Mouse (Mus musculus): ENCODE results near the gene Sertad1.

The Sertad1 gene

GRCm38 (mm10) chr7:27514961-27515360, 28.3 kb downstream of the Sertad1 start:
- no peak for TF ChIP-seq GATA4 (IDR thresholded peaks at IDR 0.05; ENCODE audit: insufficient replicate concordance, low read length)

DNA sequence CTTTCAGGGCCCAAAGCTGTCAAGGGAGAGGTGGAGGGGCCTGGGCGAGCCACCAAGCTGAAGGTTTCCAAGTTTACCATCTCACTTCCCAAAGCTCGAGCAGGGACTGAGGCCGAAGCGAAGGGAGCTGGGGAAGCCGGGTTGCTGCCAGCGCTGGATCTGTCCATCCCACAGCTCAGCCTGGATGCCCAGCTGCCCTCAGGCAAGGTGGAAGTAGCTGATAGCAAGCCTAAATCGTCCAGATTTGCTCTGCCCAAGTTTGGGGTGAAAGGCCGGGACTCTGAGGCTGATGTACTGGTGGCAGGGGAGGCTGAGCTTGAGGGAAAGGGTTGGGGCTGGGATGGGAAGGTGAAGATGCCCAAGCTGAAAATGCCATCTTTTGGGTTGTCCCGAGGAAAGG, 31.6 kb downstream of the Sertad1 start:
- TF ChIP-seq GATA4 (IDR thresholded peaks at IDR 0.05; ENCODE audit: insufficient replicate concordance, low read length): no peak

GRCm38 (mm10) chr7:27520104-27520503, 33.4 kb downstream of the Sertad1 start:
- no peak for TF ChIP-seq GATA4 (IDR thresholded peaks at IDR 0.05; ENCODE audit: insufficient replicate concordance, low read length)

DNA sequence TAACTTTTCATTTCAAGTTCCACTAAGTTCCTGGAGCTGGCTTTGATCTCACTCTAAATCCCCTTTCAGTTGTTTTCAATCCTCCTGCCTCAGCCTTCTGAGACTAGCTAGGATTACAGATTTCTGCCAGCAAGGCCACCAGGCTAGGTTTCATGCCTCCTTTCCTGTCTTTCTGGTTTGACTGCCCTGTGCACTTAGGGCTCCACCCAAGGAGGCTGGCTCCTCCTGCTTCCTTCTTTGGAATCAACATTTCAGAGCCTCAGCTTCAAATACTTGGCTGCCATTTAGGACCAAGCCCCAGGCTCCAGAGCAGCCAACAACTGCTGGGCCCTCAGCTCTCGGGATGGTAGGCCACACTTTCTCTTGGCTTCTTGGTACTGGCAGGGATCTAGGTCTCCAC, 33.9 kb downstream of the Sertad1 start:
- TF ChIP-seq GATA4 (IDR thresholded peaks at IDR 0.05; ENCODE audit: insufficient replicate concordance, low read length): no peak

- no peak for TF ChIP-seq GATA4 (IDR thresholded peaks at IDR 0.05; ENCODE audit: insufficient replicate concordance, low read length)
Observed at GRCm38 (mm10) chr7:27522967-27523366, 36.3 kb downstream of the Sertad1 start, which contains the start of gene Hipk4. TSS of gene Hipk4 (plus strand) at chr7:27523267.

GRCm38 (mm10) chr7:27523805-27524204, 37.1 kb downstream of the Sertad1 start:
- TF ChIP-seq GATA4 (IDR thresholded peaks at IDR 0.05; ENCODE audit: insufficient replicate concordance, low read length): no peak

- no peak for TF ChIP-seq GATA4 (IDR thresholded peaks at IDR 0.05; ENCODE audit: insufficient replicate concordance, low read length)
Observed at GRCm38 (mm10) chr7:27526039-27526827, 39.5 kb downstream of the Sertad1 start.

- TF ChIP-seq GATA4 (IDR thresholded peaks at IDR 0.05; ENCODE audit: insufficient replicate concordance, low read length): no peak
Observed at GRCm38 (mm10) chr7:27529070-27529469, 42.4 kb downstream of the Sertad1 start.

DNA sequence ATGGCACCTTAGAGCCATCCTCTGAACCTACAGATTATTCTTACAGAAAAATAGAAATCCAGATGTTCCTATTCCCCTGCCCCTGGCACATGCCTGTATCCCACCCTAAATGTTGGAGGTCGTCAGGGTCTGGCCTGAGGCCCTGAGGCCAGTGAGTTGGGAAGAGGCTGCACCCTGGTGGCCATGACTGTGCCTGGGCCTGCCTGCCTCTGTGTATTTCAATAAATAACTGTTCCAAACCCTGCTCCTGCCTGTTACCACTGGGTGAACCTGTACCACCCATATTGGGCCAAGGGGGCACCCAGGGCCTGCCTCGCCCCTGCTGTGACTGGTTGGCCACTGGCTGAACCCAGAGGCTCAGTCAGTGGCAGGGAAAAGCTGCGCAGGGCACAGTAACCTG, 44.2 kb downstream of the Sertad1 start:
- TF ChIP-seq GATA4 (IDR thresholded peaks at IDR 0.05; ENCODE audit: insufficient replicate concordance, low read length): no peak

DNA sequence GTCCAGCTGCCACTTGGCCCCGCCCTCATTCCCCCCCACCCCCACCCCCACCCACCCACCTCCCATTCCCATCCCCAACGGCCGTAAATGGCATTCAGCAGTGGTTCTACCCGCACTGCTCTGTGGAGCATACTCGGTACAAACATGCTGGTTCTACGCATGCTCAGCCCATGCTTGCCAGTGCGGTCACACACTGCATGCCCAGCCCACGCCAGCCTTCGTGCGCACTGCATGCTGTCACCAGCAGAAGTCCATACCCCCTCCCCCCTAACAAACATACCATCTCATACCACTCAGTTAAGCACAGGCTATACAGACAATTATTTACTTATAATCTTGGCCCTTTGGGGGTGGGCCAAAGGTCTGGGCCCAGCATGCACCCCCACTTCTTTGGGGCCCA, 45.0 kb downstream of the Sertad1 start:
- TF ChIP-seq GATA4 (IDR thresholded peaks at IDR 0.05; ENCODE audit: insufficient replicate concordance, low read length): no peak

DNA sequence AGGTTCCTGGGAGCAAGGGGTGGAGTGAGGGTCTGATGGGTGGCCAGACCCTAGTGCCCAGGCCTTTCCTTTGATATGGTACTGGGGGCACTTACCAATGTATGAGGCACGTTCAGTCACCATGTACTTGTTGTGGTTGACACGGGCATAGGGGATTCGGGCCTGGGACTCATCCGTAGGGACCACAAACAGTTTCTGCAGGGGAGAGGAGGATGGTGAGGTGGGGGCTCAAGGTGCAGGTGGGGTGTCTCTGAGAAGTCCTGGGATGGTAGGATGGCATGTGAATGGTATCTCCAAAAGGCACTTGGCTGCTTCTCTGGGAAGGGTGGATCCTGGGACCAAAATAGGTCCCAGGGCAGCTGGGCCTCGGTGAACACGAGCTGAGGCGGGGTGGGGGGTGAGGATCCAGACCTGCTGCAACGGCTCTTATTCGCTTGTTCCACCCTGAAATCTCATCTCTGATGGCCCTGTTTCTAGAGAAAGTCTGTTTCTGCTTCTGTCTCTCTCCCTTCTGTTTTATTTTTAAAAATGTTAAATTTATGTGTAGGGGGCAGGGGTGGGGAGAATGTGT, 45.9 kb downstream of the Sertad1 start:
- no peak for TF ChIP-seq GATA4 (IDR thresholded peaks at IDR 0.05; ENCODE audit: insufficient replicate concordance, low read length)

- no peak for TF ChIP-seq GATA4 (IDR thresholded peaks at IDR 0.05; ENCODE audit: insufficient replicate concordance, low read length)
Observed at GRCm38 (mm10) chr7:27535386-27535785, 48.7 kb downstream of the Sertad1 start.

DNA sequence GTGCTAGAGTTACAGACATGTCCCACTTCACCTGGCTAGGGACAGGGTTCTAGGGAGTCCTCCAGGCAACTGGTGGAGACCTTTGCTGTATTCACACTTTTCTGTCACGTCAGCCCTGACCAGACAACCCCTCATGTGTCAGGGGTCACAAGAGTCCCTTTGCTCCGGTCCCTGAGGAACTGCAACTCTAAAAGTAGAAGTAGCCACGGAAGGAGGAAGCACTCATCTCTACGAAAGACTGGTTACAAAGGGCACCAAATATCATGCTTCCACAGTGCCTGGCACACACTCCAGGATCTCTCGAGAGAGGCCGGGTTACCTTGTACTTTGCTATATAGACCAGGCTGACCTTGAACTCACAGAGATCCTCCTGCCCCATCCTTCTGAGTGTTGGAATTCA, 49.9 kb downstream of the Sertad1 start:
- TF ChIP-seq GATA4 (IDR thresholded peaks at IDR 0.05; ENCODE audit: insufficient replicate concordance, low read length): no peak

DNA sequence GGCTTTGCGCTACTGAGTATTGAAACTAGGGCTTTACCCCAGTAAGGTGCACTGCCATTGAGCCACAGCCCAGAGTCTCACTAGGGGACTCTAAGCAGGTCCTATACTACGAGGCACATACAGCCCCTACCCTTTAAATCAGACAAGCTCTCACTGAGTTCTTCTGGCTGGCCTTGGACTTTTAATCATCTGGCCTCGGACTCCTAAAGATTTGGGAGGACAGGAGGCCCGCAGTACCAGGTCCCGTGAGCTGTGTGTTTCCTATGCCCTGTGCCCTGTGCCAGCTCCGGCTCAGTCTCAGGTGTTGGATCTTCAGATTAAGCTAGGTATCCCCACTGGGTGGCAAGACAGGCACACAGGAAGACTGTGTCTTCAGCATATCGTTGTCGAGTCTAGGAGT, 51.3 kb downstream of the Sertad1 start:
- no peak for TF ChIP-seq GATA4 (IDR thresholded peaks at IDR 0.05; ENCODE audit: insufficient replicate concordance, low read length)

- no peak for TF ChIP-seq GATA4 (IDR thresholded peaks at IDR 0.05; ENCODE audit: insufficient replicate concordance, low read length)
Observed at GRCm38 (mm10) chr7:27538797-27539196, 52.1 kb downstream of the Sertad1 start.

Measured in liver, adult (tissue).